Mouse (Mus musculus): Measurements from ENCODE around the gene Fbxo44. TPM values are rescaled to one million over a fixed set of nuclear protein-coding genes. Genes with fewer than 3 reads are reported as not detected.

The Fbxo44 gene
- polyA plus RNA-seq, 1 experiment, result 3.5 TPM

DNA sequence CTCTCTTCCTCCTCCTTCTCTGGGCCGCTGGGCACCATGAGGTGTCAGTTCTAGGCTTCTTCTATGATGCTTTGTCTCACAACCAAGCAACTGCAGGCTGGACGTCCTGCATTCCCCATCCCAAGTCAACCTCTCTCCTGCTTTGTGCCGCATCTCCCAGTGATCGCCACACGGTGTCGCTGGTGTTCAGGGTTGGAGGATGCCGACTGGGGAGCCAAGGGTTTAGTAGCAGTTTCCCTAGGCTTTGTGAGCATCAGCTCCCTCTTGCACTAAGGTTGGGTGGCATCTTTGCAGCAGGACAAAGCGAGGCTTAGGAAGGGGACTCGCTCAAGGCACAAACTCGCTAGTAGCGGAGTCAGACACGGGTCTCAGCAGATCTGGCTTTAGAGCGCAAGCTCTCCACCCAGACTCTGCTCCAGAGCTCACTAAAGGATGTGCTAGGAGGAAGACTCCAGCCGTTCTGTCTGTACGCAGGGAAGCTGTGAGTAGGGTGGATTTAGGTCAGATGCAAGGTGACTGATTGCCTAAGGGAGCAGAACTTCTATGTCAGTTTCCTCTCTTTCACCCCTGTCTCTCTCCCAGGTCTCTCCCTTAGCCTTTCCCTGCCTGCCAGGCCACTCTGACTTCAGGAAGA lies 45.4 kb downstream of the Fbxo44 start:
- DNase-seq (ENCODE audit: low read depth in 1 of 2, low spot score in 2 of 2), result peak; percentile 35 to 77
- no peak for TF ChIP-seq POLR2A (IDR thresholded peaks at IDR 0.05; ENCODE audit: low read depth, low read length)
- peak; percentile 99 for TF ChIP-seq CTCF (IDR thresholded peaks at IDR 0.05; ENCODE audit: extremely low read depth, insufficient read depth, insufficient read length, insufficient replicate concordance)
- Histone ChIP-seq H3K4me3 (ENCODE audit: extremely low read depth, insufficient read depth, insufficient read length) (no peak overlapping the region), H3K4me1 (ENCODE audit: control insufficient read depth, insufficient read depth, insufficient read length) (no peaks in the 10 kb centered on the region), H3K27ac (ENCODE audit: insufficient read depth, low read length) (no peak overlapping the region), H3K27me3 (ENCODE audit: control insufficient read depth, insufficient read depth, low read length) (no peaks in the 10 kb centered on the region), H3K36me3 (ENCODE audit: control insufficient read depth, insufficient read depth, low read length) (no peaks in the 10 kb centered on the region)
- 8% methylated on average over 15 of the region's 15 CpGs for WGBS

DNA sequence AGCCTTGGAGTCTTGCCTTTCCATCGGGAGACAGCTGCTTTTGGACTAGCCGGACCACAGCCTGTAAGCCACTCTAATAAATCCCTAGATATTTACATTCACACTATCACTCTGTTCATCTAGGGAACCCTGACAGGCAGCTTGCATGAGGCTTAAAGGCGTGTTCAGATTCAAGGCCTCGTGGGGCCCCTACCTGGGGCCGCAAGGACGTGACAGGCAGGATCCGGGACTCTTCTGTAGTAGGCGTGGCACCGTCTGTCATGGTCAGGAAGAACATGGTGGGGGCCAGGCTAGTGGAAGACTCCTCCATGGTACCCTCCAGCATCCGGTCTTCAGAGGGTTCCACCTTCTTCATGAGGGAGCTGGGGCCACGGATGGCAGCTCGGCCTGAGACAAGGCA lies 47.8 kb downstream of the Fbxo44 start:
- no peaks in the 10 kb centered on the region for H3K36me3 ChIP-seq (ENCODE audit: control insufficient read depth, insufficient read depth, low read length)
- TF ChIP-seq POLR2A (IDR thresholded peaks at IDR 0.05; ENCODE audit: low read depth, low read length), result no peak
- H3K27me3 ChIP-seq (ENCODE audit: control insufficient read depth, insufficient read depth, low read length), result no peaks in the 10 kb centered on the region
- no peak overlapping the region for H3K4me3 ChIP-seq (ENCODE audit: extremely low read depth, insufficient read depth, insufficient read length)
- H3K4me1 ChIP-seq (ENCODE audit: control insufficient read depth, insufficient read depth, insufficient read length), result no peaks in the 10 kb centered on the region
- DNase-seq (ENCODE audit: low read depth in 1 of 2, low spot score in 2 of 2), result no peak
- WGBS, result 84% methylated on average over 12 of the region's 12 CpGs
- no peak overlapping the region for H3K27ac ChIP-seq (ENCODE audit: insufficient read depth, low read length)

DNA sequence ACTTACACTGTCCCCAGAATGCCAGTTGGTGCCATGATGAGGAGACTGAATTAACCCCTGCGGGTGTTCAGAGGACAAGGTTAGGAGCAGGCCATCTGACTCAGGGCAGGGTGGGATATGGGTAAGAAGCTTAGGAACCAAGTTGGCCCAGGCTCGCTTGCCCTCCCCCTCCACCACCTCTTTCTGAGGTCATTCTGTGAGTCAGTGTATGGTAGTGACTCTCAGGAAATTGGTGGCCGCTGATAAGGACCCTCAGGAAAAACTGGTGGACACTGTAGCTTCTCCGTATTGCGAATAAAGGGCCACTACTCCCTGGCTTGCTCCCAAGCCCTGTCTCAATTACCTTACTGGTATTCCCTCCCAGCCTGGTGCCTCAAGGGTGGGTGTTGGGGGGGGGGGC lies 51.1 kb downstream of the Fbxo44 start:
- DNase-seq (ENCODE audit: low read depth in 1 of 2, low spot score in 2 of 2), result no peak
- TF ChIP-seq CTCF (IDR thresholded peaks at IDR 0.05; ENCODE audit: extremely low read depth, insufficient read depth, insufficient read length, insufficient replicate concordance) (no peak), POLR2A (IDR thresholded peaks at IDR 0.05; ENCODE audit: low read depth, low read length) (no peak)
- Histone ChIP-seq H3K27me3 (ENCODE audit: control insufficient read depth, insufficient read depth, low read length) (no peaks in the 10 kb centered on the region), H3K4me3 (ENCODE audit: extremely low read depth, insufficient read depth, insufficient read length) (no peak overlapping the region), H3K4me1 (ENCODE audit: control insufficient read depth, insufficient read depth, insufficient read length) (no peaks in the 10 kb centered on the region), H3K36me3 (ENCODE audit: control insufficient read depth, insufficient read depth, low read length) (no peaks in the 10 kb centered on the region), H3K27ac (ENCODE audit: insufficient read depth, low read length) (no peak overlapping the region)
- WGBS, result 54% methylated on average over 5 of the region's 5 CpGs

DNA sequence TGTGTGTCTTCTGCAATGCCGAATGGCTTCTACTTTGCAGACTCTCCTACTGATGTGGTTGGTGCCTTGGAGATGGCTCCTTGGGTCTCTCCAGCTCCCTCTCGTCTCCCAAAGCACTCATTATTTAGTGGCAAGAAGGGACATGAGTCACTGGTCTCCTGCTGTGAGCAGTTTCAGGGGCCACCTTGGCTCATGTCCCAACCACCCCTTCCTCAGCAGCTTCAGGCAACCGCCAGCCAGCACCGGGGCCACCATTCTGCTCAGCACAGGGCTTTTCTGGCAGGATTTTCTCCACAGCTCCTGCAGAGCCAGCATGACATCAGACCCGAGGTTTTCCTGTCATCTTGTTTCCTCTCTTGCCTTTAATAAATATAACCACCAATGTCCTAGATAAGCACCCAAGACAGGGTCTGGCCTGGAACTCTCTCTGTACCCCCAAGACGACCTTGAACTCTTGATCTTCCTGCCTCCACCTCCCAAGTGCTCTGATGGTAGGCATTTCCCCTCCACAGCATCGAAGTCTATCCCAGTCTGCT lies 51.6 kb downstream of the Fbxo44 start:
- no peaks in the 10 kb centered on the region for H3K27me3 ChIP-seq (ENCODE audit: control insufficient read depth, insufficient read depth, low read length)
- TF ChIP-seq POLR2A (IDR thresholded peaks at IDR 0.05; ENCODE audit: low read depth, low read length) (no peak), CTCF (IDR thresholded peaks at IDR 0.05; ENCODE audit: extremely low read depth, insufficient read depth, insufficient read length, insufficient replicate concordance) (no peak)
- H3K4me3 ChIP-seq (ENCODE audit: extremely low read depth, insufficient read depth, insufficient read length), result no peak overlapping the region
- H3K27ac ChIP-seq (ENCODE audit: insufficient read depth, low read length), result no peak overlapping the region
- H3K36me3 ChIP-seq (ENCODE audit: control insufficient read depth, insufficient read depth, low read length), result no peaks in the 10 kb centered on the region
- DNase-seq (ENCODE audit: low read depth in 1 of 2, low spot score in 2 of 2), result no peak
- WGBS, result 43% methylated on average over 7 of the region's 7 CpGs
- no peaks in the 10 kb centered on the region for H3K4me1 ChIP-seq (ENCODE audit: control insufficient read depth, insufficient read depth, insufficient read length)

DNA sequence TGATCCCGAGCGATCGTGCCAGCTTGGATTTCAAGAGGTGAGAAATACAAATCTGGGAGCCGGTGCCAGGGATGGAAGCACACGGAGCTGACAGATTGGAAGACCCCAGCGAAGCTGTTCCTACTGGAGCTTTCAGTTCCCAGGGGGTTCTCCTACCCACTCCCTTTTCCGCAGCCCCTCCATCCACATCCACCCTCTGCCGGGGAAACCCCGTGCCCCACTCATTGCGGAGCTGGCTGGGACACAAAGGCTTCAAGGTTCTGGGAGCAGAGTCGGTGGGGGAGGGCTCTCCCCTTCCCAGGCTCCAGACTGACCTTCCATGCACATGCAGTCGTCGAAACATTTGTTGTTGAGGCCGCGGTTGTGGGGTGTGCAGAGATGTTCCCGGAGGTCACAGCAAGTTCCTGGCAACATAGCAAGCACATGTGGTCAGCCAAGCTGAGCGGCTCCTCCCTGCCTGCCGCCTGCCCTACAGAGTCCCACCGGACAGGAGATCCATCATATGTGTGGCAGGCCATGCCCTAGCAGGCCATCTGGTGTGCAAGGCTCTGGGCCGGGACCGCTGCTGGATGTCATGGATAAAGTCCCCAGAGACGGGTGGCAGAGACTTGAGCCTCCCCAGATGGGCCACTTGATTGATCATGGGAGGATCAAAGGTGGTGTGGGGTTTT lies 52.5 kb downstream of the Fbxo44 start:
- H3K27ac ChIP-seq (ENCODE audit: insufficient read depth, low read length), result no peak overlapping the region
- H3K36me3 ChIP-seq (ENCODE audit: control insufficient read depth, insufficient read depth, low read length), result no peaks in the 10 kb centered on the region
- DNase-seq (ENCODE audit: low read depth in 1 of 2, low spot score in 2 of 2), result no peak
- WGBS, result 77% methylated on average over 22 of the region's 22 CpGs
- H3K4me3 ChIP-seq (ENCODE audit: extremely low read depth, insufficient read depth, insufficient read length), result no peak overlapping the region
- H3K27me3 ChIP-seq (ENCODE audit: control insufficient read depth, insufficient read depth, low read length), result no peaks in the 10 kb centered on the region
- no peak for TF ChIP-seq CTCF (IDR thresholded peaks at IDR 0.05; ENCODE audit: extremely low read depth, insufficient read depth, insufficient read length, insufficient replicate concordance)
- H3K4me1 ChIP-seq (ENCODE audit: control insufficient read depth, insufficient read depth, insufficient read length), result no peaks in the 10 kb centered on the region

DNA sequence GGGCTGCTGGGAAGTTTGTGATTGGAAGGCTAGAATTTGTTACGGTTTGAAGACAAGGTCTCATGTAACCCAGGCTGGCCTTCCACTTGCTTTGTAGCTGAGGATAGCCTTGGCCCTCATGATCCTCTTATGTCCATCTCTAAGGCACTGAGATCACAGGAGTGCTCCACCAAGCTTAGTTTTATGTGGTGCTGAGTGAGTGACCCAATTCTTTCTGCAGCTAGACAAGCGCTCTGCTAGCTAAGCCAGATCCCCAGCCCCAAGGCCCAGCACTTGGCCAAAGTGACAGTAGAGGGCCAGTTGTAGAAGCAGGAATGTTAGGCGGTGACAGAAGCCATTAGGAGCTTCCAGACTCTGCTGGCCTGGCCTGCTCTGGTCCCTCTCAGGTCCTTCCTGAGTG lies 56.1 kb downstream of the Fbxo44 start:
- no peak for DNase-seq (ENCODE audit: low read depth in 1 of 2, low spot score in 2 of 2)
- no peaks in the 10 kb centered on the region for H3K4me1 ChIP-seq (ENCODE audit: control insufficient read depth, insufficient read depth, insufficient read length)
- 96% methylated on average over 3 of the region's 3 CpGs for WGBS
- H3K27me3 ChIP-seq (ENCODE audit: control insufficient read depth, insufficient read depth, low read length), result no peaks in the 10 kb centered on the region
- H3K27ac ChIP-seq (ENCODE audit: insufficient read depth, low read length), result no peak overlapping the region
- no peaks in the 10 kb centered on the region for H3K36me3 ChIP-seq (ENCODE audit: control insufficient read depth, insufficient read depth, low read length)
- TF ChIP-seq POLR2A (IDR thresholded peaks at IDR 0.05; ENCODE audit: low read depth, low read length), result no peak
- no peak for TF ChIP-seq CTCF (IDR thresholded peaks at IDR 0.05; ENCODE audit: extremely low read depth, insufficient read depth, insufficient read length, insufficient replicate concordance)
- no peak overlapping the region for H3K4me3 ChIP-seq (ENCODE audit: extremely low read depth, insufficient read depth, insufficient read length)

Other genes starting within 250 kb of the Fbxo44 start
- gene Plod1, start 223.7 kb downstream of the Fbxo44 start, polyA plus RNA-seq (2012; rRNA removed), result 16.2 and 16.7 TPM in 2 replicates
- 80.5 and 111 TPM in 2 replicates for gene 2510039O18Rik, start 219.6 kb downstream of the Fbxo44 start, polyA plus RNA-seq (2012; rRNA removed)
- not detected in 2 replicates for gene Nppb, start 174.7 kb downstream of the Fbxo44 start, polyA plus RNA-seq (2012; rRNA removed)
- 0.32 TPM in 1 of 2 replicates, not detected in the other for gene Nppa, start 159.8 kb downstream of the Fbxo44 start, polyA plus RNA-seq (2012; rRNA removed)
- 9.8 and 12.1 TPM in 2 replicates for gene Clcn6, start 121.7 kb downstream of the Fbxo44 start, polyA plus RNA-seq (2012; rRNA removed)
- 19.7 and 22.3 TPM in 2 replicates for gene Mthfr, start 121.4 kb downstream of the Fbxo44 start, polyA plus RNA-seq (2012; rRNA removed)
- 23.7 and 24.2 TPM in 2 replicates for gene Agtrap, start 72.5 kb downstream of the Fbxo44 start, polyA plus RNA-seq (2012; rRNA removed)
- 21.0 and 24.7 TPM in 2 replicates for gene Mad2l2, start 30.1 kb downstream of the Fbxo44 start, polyA plus RNA-seq (2012; rRNA removed)
- gene Draxin, start 29.8 kb downstream of the Fbxo44 start, polyA plus RNA-seq (2012; rRNA removed), result 1.9 and 2.5 TPM in 2 replicates
- 30.8 and 31.6 TPM in 2 replicates for gene Fbxo6, start 8.3 kb downstream of the Fbxo44 start, polyA plus RNA-seq (2012; rRNA removed)
- 0.14 and 0.28 TPM in 2 replicates for gene Fbxo2, start 139 bp upstream of the Fbxo44 start, polyA plus RNA-seq (2012; rRNA removed)
- gene Disp3, start 127.5 kb upstream of the Fbxo44 start, polyA plus RNA-seq (2012; rRNA removed), result 0.02 and 0.19 TPM in 2 replicates

All from spleen, adult 2 months (tissue).